Mouse (Mus musculus) CH12.LX (cell line): ENCODE results near the gene Itga6. TPM values are rescaled to one million over a fixed set of nuclear protein-coding genes. Genes with fewer than 3 reads are reported as not detected.

ENCODE experiments used
- DNase-seq: peaks from one replicate; pipeline ENCODE4 v3.0.0-alpha.2; 2013; ENCODE audit errors: extremely low read depth
- H3K27ac ChIP-seq: 2 replicates; pipeline ENCODE4 v1.5.1; 2012; ENCODE audit warnings: low read depth, mild to moderate bottlenecking, control low read depth, moderate library complexity; ENCODE audit not compliant: insufficient read depth
- H3K27me3 ChIP-seq: replicated peaks from 2 replicates; pipeline ENCODE3; 2012; ENCODE audit warnings: inconsistent platforms
- H3K36me3 ChIP-seq, 2 experiments: replicated peaks in 1 of 2; 2 replicates each; pipeline versions ENCODE3 to v1.6.1; 2012; ENCODE audit warnings: inconsistent platforms in 1 of 2, low read length in 1 of 2, mild to moderate bottlenecking in 1 of 2, mixed read lengths in 1 of 2, moderate library complexity in 1 of 2; ENCODE audit not compliant: control insufficient read depth in 1 of 2, insufficient read depth in 1 of 2
- H3K4me1 ChIP-seq, 2 experiments: 2 replicates each; pipeline ENCODE4 v1.6.1; 2012; ENCODE audit warnings: inconsistent platforms in 1 of 2, moderate library complexity in 1 of 2; ENCODE audit not compliant: insufficient read depth in 2 of 2, control insufficient read depth in 1 of 2
- H3K4me2 ChIP-seq: 2 replicates; pipeline ENCODE4 v1.6.1; 2012; ENCODE audit warnings: low read depth, mild to moderate bottlenecking, control low read depth; ENCODE audit not compliant: poor library complexity, insufficient read depth, severe bottlenecking
- H3K4me3 ChIP-seq, 3 experiments: fragments of 150-350 bp in 1 of 3; sonication (generic) in 1 of 3; replicated peaks in 1 of 3; 2 replicates each; pipeline versions ENCODE3 to v1.5.1; 2011 to 2012; ENCODE audit warnings: low read depth in 2 of 3, low read length in 2 of 3, mild to moderate bottlenecking in 2 of 3, moderate library complexity in 2 of 3, control low read depth in 1 of 3, improper control_type of control experiment in 1 of 3, inconsistent platforms in 1 of 3, mixed read lengths in 1 of 3; ENCODE audit not compliant: poor library complexity in 1 of 3
- H3K79me2 ChIP-seq: replicated peaks from 2 replicates; pipeline ENCODE4 v1.6.1; 2012; ENCODE audit warnings: mild to moderate bottlenecking, moderate library complexity; ENCODE audit not compliant: control insufficient read depth, poor library complexity, insufficient read depth, severe bottlenecking; ENCODE audit errors: extremely low read depth
- H3K9ac ChIP-seq: 2 replicates; pipeline ENCODE4 v1.6.1; 2012; ENCODE audit warnings: low read depth, mild to moderate bottlenecking, control low read depth, moderate library complexity; ENCODE audit not compliant: insufficient read depth
- H3K9me3 ChIP-seq: replicated peaks from 2 replicates; pipeline ENCODE3; 2012; ENCODE audit warnings: low read length, inconsistent platforms, mixed read lengths
- BHLHE40 ChIP-seq: IDR thresholded peaks from 2 replicates; pipeline ENCODE4 v1.6.1; 2011; ENCODE audit warnings: mild to moderate bottlenecking, low read depth, low read length, improper control_type of control experiment
- ELF1 ChIP-seq: IDR thresholded peaks from 2 replicates; pipeline ENCODE4 v1.6.1; 2014; ENCODE audit warnings: low read depth, mild to moderate bottlenecking, inconsistent platforms, low read length, improper control_type of control experiment
- EP300 ChIP-seq: IDR thresholded peaks from 2 replicates; pipeline ENCODE4 v1.6.1; 2011; ENCODE audit warnings: low read length, improper control_type of control experiment
- ETS1 ChIP-seq: conservative IDR thresholded peaks from 2 replicates; pipeline ENCODE4 v1.6.1; 2012; ENCODE audit warnings: low read depth, mild to moderate bottlenecking, inconsistent platforms, low read length, improper control_type of control experiment, moderate library complexity
- HCFC1 ChIP-seq: IDR thresholded peaks from 2 replicates; pipeline ENCODE4 v1.6.1; 2012; ENCODE audit warnings: low read depth, mild to moderate bottlenecking, inconsistent platforms, low read length, improper control_type of control experiment
- IRF4 ChIP-seq: IDR thresholded peaks from 2 replicates; pipeline ENCODE4 v1.6.1; 2014; ENCODE audit warnings: low read depth, mild to moderate bottlenecking, inconsistent platforms, low read length, improper control_type of control experiment
- JUN ChIP-seq: IDR thresholded peaks from 2 replicates; pipeline ENCODE4 v1.6.1; 2011; ENCODE audit warnings: low read depth, mild to moderate bottlenecking, low read length, improper control_type of control experiment, moderate library complexity; ENCODE audit not compliant: insufficient read depth
- JUND ChIP-seq: conservative IDR thresholded peaks from 2 replicates; pipeline ENCODE4 v1.6.1; 2011; ENCODE audit warnings: low read depth, low read length, improper control_type of control experiment
- KAT2A ChIP-seq: IDR thresholded peaks from 2 replicates; pipeline ENCODE4 v1.6.1; 2012; ENCODE audit warnings: low read length, improper control_type of control experiment, inconsistent platforms; ENCODE audit not compliant: insufficient replicate concordance
- MAFK ChIP-seq: IDR thresholded peaks from 2 replicates; pipeline ENCODE4 v1.6.1; 2011; ENCODE audit warnings: low read length, improper control_type of control experiment; ENCODE audit not compliant: insufficient replicate concordance
- MAZ ChIP-seq: IDR thresholded peaks from 2 replicates; pipeline ENCODE4 v1.6.1; 2012; ENCODE audit warnings: low read depth, mild to moderate bottlenecking, inconsistent platforms, low read length, improper control_type of control experiment, moderate library complexity
- MEF2A ChIP-seq: IDR thresholded peaks from 2 replicates; pipeline ENCODE4 v1.6.1; 2014; ENCODE audit warnings: low read depth, mild to moderate bottlenecking, inconsistent platforms, low read length, improper control_type of control experiment, borderline replicate concordance
- MYC ChIP-seq: IDR thresholded peaks from 2 replicates; pipeline ENCODE4 v1.6.1; 2011; ENCODE audit warnings: low read depth, mild to moderate bottlenecking, improper control_type of control experiment, low read length
- PAX5 ChIP-seq: IDR thresholded peaks from 2 replicates; pipeline ENCODE4 v1.6.1; 2012; ENCODE audit warnings: low read length, inconsistent platforms, mixed read lengths
- POLR2A ChIP-seq: IDR thresholded peaks from 2 replicates; pipeline ENCODE4 v1.6.1; 2011; ENCODE audit warnings: low read depth, mild to moderate bottlenecking, improper control_type of control experiment, low read length
- POLR2AphosphoS2 ChIP-seq: IDR thresholded peaks from 2 replicates; pipeline ENCODE4 v1.6.1; 2011; ENCODE audit warnings: low read depth, low read length, improper control_type of control experiment
- RAD21 ChIP-seq: IDR thresholded peaks from 2 replicates; pipeline ENCODE4 v1.6.1; 2011; ENCODE audit warnings: low read depth, mild to moderate bottlenecking, low read length, improper control_type of control experiment, moderate library complexity
- TCF12 ChIP-seq: IDR thresholded peaks from 2 replicates; pipeline ENCODE4 v1.6.1; 2014; ENCODE audit warnings: low read depth, mild to moderate bottlenecking, inconsistent platforms, low read length, improper control_type of control experiment
- UBTF ChIP-seq: IDR thresholded peaks from 2 replicates; pipeline ENCODE4 v1.6.1; 2012; ENCODE audit warnings: low read depth, mild to moderate bottlenecking, inconsistent platforms, low read length, improper control_type of control experiment, moderate library complexity
- USF1 ChIP-seq: IDR thresholded peaks from 2 replicates; pipeline ENCODE4 v1.6.1; 2014; ENCODE audit warnings: low read depth, mild to moderate bottlenecking, inconsistent platforms, low read length, improper control_type of control experiment
- USF2 ChIP-seq: conservative IDR thresholded peaks from 2 replicates; pipeline ENCODE4 v1.6.1; 2011; ENCODE audit warnings: low read depth, low read length, improper control_type of control experiment
- ZC3H11A ChIP-seq: IDR thresholded peaks from 2 replicates; pipeline ENCODE4 v1.6.1; 2012; ENCODE audit warnings: low read depth, mild to moderate bottlenecking, inconsistent platforms, low read length, improper control_type of control experiment
- ZKSCAN1 ChIP-seq: IDR thresholded peaks from 2 replicates; pipeline ENCODE4 v1.6.1; 2012; ENCODE audit warnings: low read depth, inconsistent platforms, low read length, improper control_type of control experiment, borderline replicate concordance
- ZMIZ1 ChIP-seq: IDR thresholded peaks from 2 replicates; pipeline ENCODE4 v1.6.1; 2012; ENCODE audit warnings: low read depth, mild to moderate bottlenecking, inconsistent platforms, low read length, improper control_type of control experiment
- ZNF384 ChIP-seq: IDR thresholded peaks from 2 replicates; pipeline ENCODE4 v1.6.1; 2012; ENCODE audit warnings: low read depth, low read length, improper control_type of control experiment, inconsistent platforms
- dilution Hi-C: fragments of 300-500 bp; cut with MboI; formaldehyde crosslinking; loops from 2 replicates; pipeline ENCODE4 v1.14.3; 2020; ENCODE audit warnings: low sequenced_read_pairs; ENCODE audit not compliant: extremely low pct_unique_long_range_greater_than_20kb, extremely low pct_ligation_motif_present
- in situ Hi-C: fragments of 300-500 bp; cut with MboI; formaldehyde crosslinking; loops from 3 replicates; pipeline ENCODE4 v1.14.3; 2019; ENCODE audit warnings: low sequenced_read_pairs, low pct_ligation_motif_present, low pct_unique_long_range_greater_than_20kb, mixed read lengths
- polyA plus RNA-seq: library from polyadenylated mRNA; unstranded; fragments of >175 nt; gene quantifications from 2 replicates; pipeline ENCODE4 v1.2.1, GENCODE M21; 2012; ENCODE audit warnings: low read depth; ENCODE audit not compliant: insufficient read length
- total RNA-seq, 2 experiments: library from RNA; depleted of rRNA; stranded (reverse); fragments of 300-350 nt in 1 of 2; fragments of >200 nt in 1 of 2; gene quantifications; 2 replicates each; pipeline ENCODE4 v1.2.3; 2012 to 2014

The Itga6 gene
- total and polyA plus RNA-seq, 3 experiments: 6.1 to 13.9 (median 10.9) TPM

DNA sequence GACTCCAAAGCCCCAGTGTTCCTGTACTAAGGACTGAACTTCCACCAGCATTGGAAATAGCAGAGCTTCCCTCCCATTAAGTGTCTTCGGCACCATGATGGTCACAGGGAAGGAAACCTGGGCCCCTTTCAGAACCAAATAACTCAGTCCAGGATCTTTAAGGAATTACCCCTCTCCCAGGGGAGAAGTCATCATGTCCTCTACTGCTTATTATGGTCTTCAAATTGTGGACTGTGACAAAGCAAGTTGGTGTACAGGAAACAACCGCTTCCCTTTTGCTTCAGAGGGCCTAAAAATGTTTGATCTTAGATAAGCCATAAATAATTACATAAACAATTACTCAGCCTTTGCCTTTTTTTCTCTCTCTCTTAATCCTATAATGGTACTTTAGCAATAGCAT is 6.4 kb downstream of the Itga6 start:
- Histone ChIP-seq H3K27ac (no peak overlapping the region), H3K4me1 (peaks cover 0 to 14% of the 10 kb centered on the region in 2 experiments; a peak in 2 of 4 replicates), H3K27me3 (no peaks in the 10 kb centered on the region), H3K4me3 (no peak overlapping the region), H3K36me3 (no peaks in the 10 kb centered on the region), H3K4me2 (no peak overlapping the region), H3K9ac (no peak overlapping the region), H3K79me2 (no peaks in the 10 kb centered on the region), H3K9me3 (no peaks in the 10 kb centered on the region)
- no peak for DNase-seq
- in situ Hi-C loops: no loop called here
- dilution Hi-C loops: no loop called here
- TF ChIP-seq MAFK: no peak
- TF ChIP-seq EP300: no peak
- no peak for TF ChIP-seq KAT2A
- no peak for TF ChIP-seq TCF12
- no peak for TF ChIP-seq HCFC1
- TF ChIP-seq ZC3H11A: no peak
- TF ChIP-seq MYC: no peak
- no peak for TF ChIP-seq USF1
- no peak for TF ChIP-seq JUN
- no peak for TF ChIP-seq BHLHE40
- TF ChIP-seq MEF2A: no peak

- Histone ChIP-seq H3K27ac (no peak overlapping the region), H3K36me3 (no peaks in the 10 kb centered on the region), H3K4me3 (no peak overlapping the region), H3K27me3 (no peaks in the 10 kb centered on the region), H3K9ac (no peak overlapping the region), H3K4me1 (peaks cover 0 to 14% of the 10 kb centered on the region in 2 experiments; a peak in 2 of 4 replicates), H3K79me2 (no peaks in the 10 kb centered on the region), H3K4me2 (no peak overlapping the region), H3K9me3 (no peaks in the 10 kb centered on the region)
- in situ Hi-C loops: no loop called here
- dilution Hi-C loops: no loop called here
- no peak for TF ChIP-seq ELF1
- no peak for TF ChIP-seq ZMIZ1
- TF ChIP-seq USF2: no peak
- no peak for TF ChIP-seq PAX5
- TF ChIP-seq POLR2AphosphoS2: no peak
- no peak for TF ChIP-seq POLR2A
- no peak for TF ChIP-seq TCF12
- no peak for TF ChIP-seq UBTF
- TF ChIP-seq JUND: no peak
- TF ChIP-seq HCFC1: no peak
- TF ChIP-seq MYC: no peak
- TF ChIP-seq ZKSCAN1: no peak
- TF ChIP-seq ETS1: no peak
- no peak for TF ChIP-seq MAZ
- no peak for TF ChIP-seq RAD21
- no peak for TF ChIP-seq IRF4
- TF ChIP-seq ZNF384: no peak
- DNase-seq: no peak
Observed at GRCm38 (mm10) chr2:71752383-71752782, 7.0 kb downstream of the Itga6 start.
